Mouse (Mus musculus): ENCODE data around the gene Inafm2.

The Inafm2 gene

GRCm38 (mm10) chr2:118745232-118745884 lies at the start of gene Inafm2:
TSS of gene Inafm2 (plus strand) at chr2:118745758.
- ChIA-PET POLR2A (interaction anchor here (0.5 to 2.0 kb wide), 15 partner anchors 13 to 151 kb away, joined by 3 to 7 read pairs (median 3); partner anchors contain the start of genes Ccdc9b (in 1 of the 4), Disp2 (in 1 of the 4), Ivd (in 1 of the 4) and Knstrn (in 1 of the 4)), CTCF (interaction anchor here in 3 of 4 experiments (0.8 to 3.1 kb wide), 8 partner anchors 14 to 138 kb away, joined by 3 to 19 read pairs (median 4); partner anchors contain the start of gene Ccdc9b (in 2 of the 3))

- POLR2A ChIA-PET = interaction anchor here (0.6 to 2.4 kb wide), 16 partner anchors 16 to 211 kb away, joined by 3 to 14 read pairs (median 4); partner anchors contain the start of gene Bahd1 (in 1 of the 4)
- CTCF ChIA-PET = interaction anchor here (0.6 to 4.0 kb wide), 51 partner anchors 7 to 210 kb away, joined by 3 to 53 read pairs (median 5); partner anchors contain the start of genes Ankrd63 (in 2 of the 4), Ccdc9b (in 1 of the 4), Inafm2 (in 1 of the 4) and Pak6 (in 1 of the 4)
Observed at GRCm38 (mm10) chr2:118696451-118697308, 48.9 kb upstream of the Inafm2 start.

GRCm38 (mm10) chr2:118697311-118697877 lies 48.2 kb upstream of the Inafm2 start:
- POLR2A ChIA-PET = interaction anchor here in 3 of 4 experiments (0.6 to 2.4 kb wide), 4 partner anchors 21 to 77 kb away, joined by 3 to 14 read pairs (median 4); no protein-coding TSS in a partner anchor
- CTCF ChIA-PET = interaction anchor here in 3 of 4 experiments (0.6 to 4.0 kb wide), 6 partner anchors 59 to 210 kb away, joined by 3 to 53 read pairs (median 4); partner anchors contain the start of gene Ccdc9b (in 1 of the 3)

GRCm38 (mm10) chr2:118697955-118698354 lies 47.6 kb upstream of the Inafm2 start:
- ChIA-PET CTCF (interaction anchor here in 1 of 4 experiments (1.3 to 4.0 kb wide), 2 partner anchors 60 to 211 kb away, joined by 5 to 53 read pairs; no protein-coding TSS in a partner anchor), POLR2A (no interaction called here)

GRCm38 (mm10) chr2:118700179-118701062 lies 45.1 kb upstream of the Inafm2 start:
- CTCF ChIA-PET = interaction anchor here (0.5 to 2.3 kb wide), 73 partner anchors 8 to 718 kb away, joined by 3 to 22 read pairs (median 4); partner anchors contain the start of genes Ccdc9b (in 3 of the 4), Disp2 (in 2 of the 4), Pak6 (in 2 of the 4) and Bahd1 (in 1 of the 4)
- POLR2A ChIA-PET = interaction anchor here (0.6 to 2.4 kb wide), 18 partner anchors 9 to 588 kb away, joined by 3 to 8 read pairs (median 4); partner anchors contain the start of genes Inafm2 (in 1 of the 4) and Knstrn (in 1 of the 4)

GRCm38 (mm10) chr2:118701161-118701560 lies 44.4 kb upstream of the Inafm2 start:
- CTCF ChIA-PET = interaction anchor here (0.7 to 2.3 kb wide), 9 partner anchors 22 to 182 kb away, joined by 3 to 22 read pairs (median 5); no protein-coding TSS in a partner anchor

GRCm38 (mm10) chr2:118701971-118702882 lies 43.3 kb upstream of the Inafm2 start:
- CTCF ChIA-PET = interaction anchor here (0.6 to 2.3 kb wide), 16 partner anchors 9 to 215 kb away, joined by 3 to 22 read pairs (median 3); partner anchors contain the start of genes Ccdc9b (in 1 of the 4), Inafm2 (in 1 of the 4) and Ivd (in 1 of the 4)
- POLR2A ChIA-PET = interaction anchor here (0.7 to 3.7 kb wide), 15 partner anchors 9 to 61 kb away, joined by 3 to 20 read pairs (median 3); partner anchors contain the start of genes Inafm2 (in 1 of the 4) and Pak6 (in 1 of the 4)

More at GRCm38 (mm10) chr2:118701161-118701560, 44.4 kb upstream of the Inafm2 start:
- POLR2A ChIA-PET = interaction anchor here in 2 of 4 experiments (1.1 to 2.4 kb wide), 8 partner anchors 11 to 60 kb away, joined by 3 to 7 read pairs (median 4); partner anchors contain the start of genes Inafm2 (in 1 of the 2) and Pak6 (in 1 of the 2)

- CTCF ChIA-PET = interaction anchor here in 3 of 4 experiments (0.8 to 2.0 kb wide), 17 partner anchors 7 to 217 kb away, joined by 3 to 9 read pairs (median 4); partner anchors contain the start of genes Ccdc9b (in 1 of the 3), Inafm2 (in 1 of the 3) and Ivd (in 1 of the 3)
- POLR2A ChIA-PET = interaction anchor here (0.6 to 3.7 kb wide), 11 partner anchors 8 to 179 kb away, joined by 3 to 20 read pairs (median 3); partner anchors contain the start of gene Inafm2 (in 1 of the 4)
Observed at GRCm38 (mm10) chr2:118702883-118703761, 42.4 kb upstream of the Inafm2 start.

GRCm38 (mm10) chr2:118703913-118704730 lies 41.4 kb upstream of the Inafm2 start, which contains the start of gene Ankrd63:
TSS of gene Ankrd63 (minus strand) at chr2:118703963.
- POLR2A ChIA-PET = interaction anchor here in 3 of 4 experiments (0.6 to 3.7 kb wide), 7 partner anchors 8 to 178 kb away, joined by 3 to 20 read pairs (median 3); no protein-coding TSS in a partner anchor
- CTCF ChIA-PET = interaction anchor here (0.6 to 2.0 kb wide), 7 partner anchors 8 to 1607 kb away, joined by 4 to 8 read pairs (median 5); no protein-coding TSS in a partner anchor

- ChIA-PET POLR2A (interaction anchor here in 3 of 4 experiments (0.6 to 1.5 kb wide), 4 partner anchors 22 to 189 kb away, joined by 3 to 4 read pairs (median 3); partner anchors contain the start of gene Plcb2 (in 1 of the 3)), CTCF (interaction anchor here in 3 of 4 experiments (0.5 to 0.9 kb wide), 6 partner anchors 11 to 280 kb away, joined by 3 to 5 read pairs (median 3); partner anchors contain the start of gene Ccdc9b (in 1 of the 3))
Observed at GRCm38 (mm10) chr2:118706436-118706835, 39.1 kb upstream of the Inafm2 start.

- CTCF ChIA-PET = interaction anchor here in 3 of 4 experiments (0.5 to 1.9 kb wide), 8 partner anchors 8 to 1258 kb away, joined by 3 to 6 read pairs (median 4); partner anchors contain the start of gene Disp2 (in 1 of the 3)
- POLR2A ChIA-PET = no interaction called here
Observed at GRCm38 (mm10) chr2:118708472-118708871, 37.1 kb upstream of the Inafm2 start.

- CTCF ChIA-PET = interaction anchor here in 3 of 4 experiments (0.6 to 3.8 kb wide), 4 partner anchors 10 to 284 kb away, joined by 3 to 19 read pairs (median 9); no protein-coding TSS in a partner anchor
- POLR2A ChIA-PET = interaction anchor here in 1 of 4 experiments (0.6 to 0.7 kb wide), 2 partner anchors 36 to 183 kb away, joined by 3 read pairs; no protein-coding TSS in a partner anchor
Observed at GRCm38 (mm10) chr2:118709655-118710221, 35.8 kb upstream of the Inafm2 start.
